Mouse (Mus musculus) stomach, embryonic 15.5 days (tissue): ENCODE data around the gene 2810408A11Rik. TPM values are rescaled to one million over a fixed set of nuclear protein-coding genes. Genes with fewer than 3 reads are reported as not detected.
A peak's percentile ranks its signal among the peaks of the same experiment; 100 is the strongest.
"Not testable (repeated sequence)": the region's sequence is repeated elsewhere in the genome, so short reads cannot be mapped to it uniquely, and the experiment has no call there.

ENCODE experiments used
- ATAC-seq: fragments of 200-750 bp; cut with Nextera tagmentation; 2 replicates; pipeline ENCODE4 v1.8.0; 2017; ENCODE audit warnings: low read depth, moderate number of reproducible peaks, moderate TSS enrichment; ENCODE audit not compliant: insufficient read depth, low FRiP score
- H3K27ac ChIP-seq: fragments of 300-500 bp; sonication (generic); 2 replicates; pipeline ENCODE4 v1.5.1; 2015; ENCODE audit warnings: mild to moderate bottlenecking, inconsistent platforms
- H3K27me3 ChIP-seq: fragments of 300-500 bp; sonication (generic); replicated peaks from 2 replicates; pipeline ENCODE4 v1.6.1; 2015; ENCODE audit warnings: inconsistent platforms
- H3K36me3 ChIP-seq: fragments of 300-500 bp; sonication (generic); 2 replicates; pipeline ENCODE4 v1.6.1; 2015; ENCODE audit warnings: inconsistent platforms
- H3K4me1 ChIP-seq: fragments of 300-500 bp; sonication (generic); 2 replicates; pipeline ENCODE4 v1.6.1; 2015; ENCODE audit warnings: inconsistent platforms
- H3K4me2 ChIP-seq: fragments of 300-500 bp; sonication (generic); 2 replicates; pipeline ENCODE4 v1.6.1; 2015; ENCODE audit warnings: mild to moderate bottlenecking, inconsistent platforms
- H3K4me3 ChIP-seq: fragments of 300-500 bp; sonication (generic); replicated peaks from 2 replicates; pipeline ENCODE4 v1.5.1; 2015; ENCODE audit warnings: inconsistent platforms
- H3K9ac ChIP-seq: fragments of 300-500 bp; sonication (generic); 2 replicates; pipeline ENCODE4 v1.6.1; 2015; ENCODE audit warnings: inconsistent platforms
- H3K9me3 ChIP-seq: fragments of 300-500 bp; sonication (generic); 2 replicates; pipeline ENCODE4 v1.6.1; 2016; ENCODE audit warnings: inconsistent platforms
- WGBS: fragments of 180-500 bp; shearing (Covaris S2); methylation state at CpG from one replicate; pipeline ENCODE4 v1.1.7; 2015; 5-methylcytosine and 5-hydroxymethylcytosine counted together
- polyA plus RNA-seq: library from polyadenylated mRNA; unstranded; fragments of >200 nt; fragmentation: Nextera tagmentation; extraction: Ambion mirVana; gene quantifications from 2 replicates; pipeline ENCODE4 v1.2.1, GENCODE M21; 2015

2810408A11Rik gene
- polyA plus RNA-seq, 1 experiment from 2014 or later: 7.5 TPM

GRCm38 (mm10) chr11:69930176-69930575 lies 29.4 kb upstream of the 2810408A11Rik start:
- H3K4me3 ChIP-seq, H3K36me3 ChIP-seq, H3K27me3 ChIP-seq, H3K4me2 ChIP-seq, H3K9ac ChIP-seq, ATAC-seq, H3K9me3 ChIP-seq, H3K27ac ChIP-seq: not testable (repeated sequence)
- H3K4me1 ChIP-seq: peaks cover 12% of the 10 kb centered on the region
- 81% methylated on average over 8 of the region's 8 CpGs for WGBS

- H3K27ac ChIP-seq: no peak overlapping the region
- 44% methylated on average over 4 of the region's 4 CpGs for WGBS
- H3K4me1 ChIP-seq: peaks cover 9% of the 10 kb centered on the region; the same call in 1 of the 2 replicates
- no peak overlapping the region for H3K9ac ChIP-seq
- H3K4me2 ChIP-seq: no peak overlapping the region
- H3K4me3 ChIP-seq: no peak overlapping the region
- H3K9me3 ChIP-seq: no peaks in the 10 kb centered on the region
- no peaks in the 10 kb centered on the region for H3K27me3 ChIP-seq
- ATAC-seq: no peak
- H3K36me3 ChIP-seq: no peaks in the 10 kb centered on the region
Measured at GRCm38 (mm10) chr11:69929712-69930111, 28.9 kb upstream of the 2810408A11Rik start.

GRCm38 (mm10) chr11:69927501-69927900 lies 26.7 kb upstream of the 2810408A11Rik start:
- H3K9me3 ChIP-seq: no peaks in the 10 kb centered on the region
- no peak overlapping the region for H3K27ac ChIP-seq
- H3K36me3 ChIP-seq: no peaks in the 10 kb centered on the region
- H3K4me3 ChIP-seq: no peak overlapping the region
- H3K4me1 ChIP-seq: 0 out of 2 replicates have a peak, but pooled peaks cover 3% of the 10 kb centered on the region
- no peak for ATAC-seq
- no peak overlapping the region for H3K9ac ChIP-seq
- no peak overlapping the region for H3K4me2 ChIP-seq
- H3K27me3 ChIP-seq: no peaks in the 10 kb centered on the region
- WGBS: 95% methylated on average over 2 of the region's 2 CpGs

DNA sequence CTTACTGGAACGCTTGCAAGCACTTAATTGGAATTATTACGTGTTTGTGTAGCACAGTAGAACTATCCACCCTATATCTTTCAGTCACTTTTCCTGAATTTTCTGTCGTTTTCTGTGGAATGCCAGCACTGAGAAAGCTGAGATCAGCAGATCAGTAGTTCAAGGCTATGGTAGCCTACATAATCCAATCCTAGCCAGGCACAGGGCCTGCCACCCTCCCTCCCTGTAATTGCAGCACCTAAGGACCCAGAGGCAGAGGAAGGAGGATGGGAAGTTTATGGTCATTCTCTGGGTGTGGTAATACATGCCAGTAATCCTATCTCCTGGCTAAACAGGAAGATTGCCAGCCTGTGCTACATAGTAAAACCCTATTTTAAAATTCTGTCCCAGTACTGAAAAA lies 22.0 kb upstream of the 2810408A11Rik start:
- Histone ChIP-seq H3K4me3 (no peak overlapping the region), H3K36me3 (peaks cover 9% of the 10 kb centered on the region), H3K27ac (peak overlapping the region; percentile 99; the same call in 1 of the 2 replicates), H3K27me3 (no peaks in the 10 kb centered on the region), H3K9me3 (no peaks in the 10 kb centered on the region), H3K4me1 (peaks cover 13% of the 10 kb centered on the region; the same call in 1 of the 2 replicates), H3K9ac (no peak overlapping the region), H3K4me2 (peak overlapping the region; percentile 65; the same call in 1 of the 2 replicates)
- ATAC-seq: no peak
- 63% methylated on average over 3 of the region's 3 CpGs for WGBS

DNA sequence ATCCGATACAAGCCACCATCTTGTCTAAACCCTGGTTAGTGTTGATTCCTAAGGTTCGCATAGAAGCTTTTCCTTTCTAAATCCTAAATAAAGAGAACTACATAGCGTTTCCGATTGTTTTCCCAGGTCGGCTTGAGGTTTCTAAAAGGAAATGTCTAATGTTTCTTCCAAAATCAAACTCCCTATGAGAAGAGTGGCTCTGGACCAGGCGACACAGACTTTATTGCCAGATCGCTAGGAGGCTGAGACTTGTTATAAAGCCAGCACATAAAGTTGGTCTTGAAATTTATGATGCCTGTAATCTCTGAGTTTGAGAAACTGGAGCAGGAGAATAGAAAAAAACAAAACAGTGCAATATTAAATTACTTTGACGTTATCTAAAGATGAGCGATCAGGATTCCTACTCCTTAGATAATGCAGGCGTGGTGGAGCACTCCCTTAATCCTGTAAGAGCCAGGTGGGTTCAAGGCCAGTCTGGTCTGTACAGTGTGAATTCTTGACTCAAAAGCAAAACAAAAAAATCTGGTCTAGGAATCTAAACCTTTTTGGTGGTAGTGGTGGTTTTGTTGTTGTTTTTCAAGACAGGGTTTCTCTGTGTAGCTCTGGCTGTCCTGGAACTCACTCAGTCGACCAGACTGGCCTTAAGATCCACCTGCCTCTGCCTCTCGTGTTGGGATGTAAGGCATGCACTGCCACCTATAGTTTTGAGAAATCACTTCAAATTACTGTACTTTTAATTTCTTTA lies 21.4 kb upstream of the 2810408A11Rik start:
- Histone ChIP-seq H3K4me2 (peak overlapping the region; percentile 65), H3K4me1 (peaks cover 13% of the 10 kb centered on the region; the same call in 1 of the 2 replicates), H3K27ac (peak overlapping the region; percentile 99), H3K27me3 (no peaks in the 10 kb centered on the region), H3K9me3 (no peaks in the 10 kb centered on the region), H3K4me3 (peak overlapping the region; percentile 91), H3K9ac (peak overlapping the region; percentile 56; the same call in 1 of the 2 replicates), H3K36me3 (peaks cover 15% of the 10 kb centered on the region)
- ATAC-seq: no peak
- 2% methylated on average over 12 of the region's 12 CpGs for WGBS

GRCm38 (mm10) chr11:69921114-69922011 lies 20.6 kb upstream of the 2810408A11Rik start, which contains the start of gene Eif5a:
Gene Eif5a (minus strand): TSS chr11:69921958.
- Histone ChIP-seq H3K4me3 (peak within 1 kb of the TSS; percentile 91), H3K27ac (peak within 1 kb of the TSS; percentile 99), H3K36me3 (peaks cover 19% of the 10 kb centered on the region), H3K27me3 (no peaks in the 10 kb centered on the region), H3K4me1 (peaks cover 13% of the 10 kb centered on the region; the same call in 1 of the 2 replicates), H3K9ac (peak within 1 kb of the TSS; percentile 93), H3K9me3 (no peaks in the 10 kb centered on the region), H3K4me2 (peak within 1 kb of the TSS; percentile 85)
- ATAC-seq: peak; percentile 94
- under 1% methylated on average over 78 of the region's 78 CpGs for WGBS

- Histone ChIP-seq H3K27me3 (no peaks in the 10 kb centered on the region), H3K9me3 (no peaks in the 10 kb centered on the region), H3K4me3 (peak overlapping the region; percentile 91), H3K27ac (peak overlapping the region; percentile 97), H3K4me2 (peak overlapping the region; percentile 85), H3K4me1 (peaks cover 22% of the 10 kb centered on the region), H3K36me3 (peaks cover 28% of the 10 kb centered on the region), H3K9ac (peak overlapping the region; percentile 93)
- ATAC-seq: no peak
- WGBS: under 1% methylated on average over 56 of the region's 65 CpGs
Measured at GRCm38 (mm10) chr11:69920266-69921031, 19.7 kb upstream of the 2810408A11Rik start.

DNA sequence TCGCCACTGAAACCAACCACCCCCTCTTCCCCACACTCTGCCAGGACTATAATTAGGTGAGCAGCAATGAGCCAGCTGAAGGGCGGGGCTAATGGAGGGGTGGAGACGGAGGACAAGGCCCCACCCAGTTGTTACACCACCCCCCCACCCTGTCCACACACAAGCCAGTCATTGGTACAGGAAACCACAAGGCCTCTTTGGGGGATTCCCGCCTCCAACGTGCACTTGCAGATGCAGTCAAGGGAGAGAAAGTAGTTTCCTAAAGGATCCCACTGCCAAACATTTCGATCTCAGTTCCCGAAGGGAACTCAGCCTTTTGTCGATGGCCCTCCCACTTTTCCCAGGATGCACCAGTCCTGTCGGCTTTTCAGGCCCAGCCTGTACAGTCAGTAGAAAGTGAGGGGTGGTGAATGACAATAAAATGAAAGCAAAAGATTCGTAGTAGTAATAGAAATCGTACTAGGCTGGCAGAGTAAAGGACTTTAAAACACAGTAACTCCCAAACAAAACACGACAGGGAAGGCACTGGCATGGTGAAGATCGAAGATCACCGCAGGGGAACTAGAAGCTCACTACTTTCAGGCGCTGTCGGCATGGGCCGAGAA lies 19.0 kb upstream of the 2810408A11Rik start:
- peak overlapping the region; percentile 85 for H3K4me2 ChIP-seq
- H3K9me3 ChIP-seq: no peaks in the 10 kb centered on the region
- ATAC-seq: no peak
- 1% methylated on average over 17 of the region's 17 CpGs for WGBS
- peak overlapping the region; percentile 93 for H3K9ac ChIP-seq
- no peaks in the 10 kb centered on the region for H3K27me3 ChIP-seq
- peak overlapping the region; percentile 91 for H3K4me3 ChIP-seq
- H3K36me3 ChIP-seq: peaks cover 32% of the 10 kb centered on the region
- peak overlapping the region; percentile 97 for H3K27ac ChIP-seq
- peaks cover 28% of the 10 kb centered on the region for H3K4me1 ChIP-seq

GRCm38 (mm10) chr11:69919053-69919452 lies 18.3 kb upstream of the 2810408A11Rik start:
- peak overlapping the region; percentile 97; the same call in 1 of the 2 replicates for H3K27ac ChIP-seq
- no peaks in the 10 kb centered on the region for H3K27me3 ChIP-seq
- peaks cover 28% of the 10 kb centered on the region for H3K4me1 ChIP-seq
- H3K4me3 ChIP-seq: peak overlapping the region; percentile 91
- H3K9ac ChIP-seq: no peak overlapping the region
- 81% methylated on average over 9 of the region's 9 CpGs for WGBS
- no peaks in the 10 kb centered on the region for H3K9me3 ChIP-seq
- peaks cover 32% of the 10 kb centered on the region for H3K36me3 ChIP-seq
- H3K4me2 ChIP-seq: peak overlapping the region; percentile 85
- no peak for ATAC-seq

- Histone ChIP-seq H3K4me1 (peaks cover 32% of the 10 kb centered on the region), H3K9me3 (no peaks in the 10 kb centered on the region), H3K4me2 (no peak overlapping the region), H3K36me3 (peaks cover 32% of the 10 kb centered on the region), H3K27ac (no peak overlapping the region), H3K27me3 (no peaks in the 10 kb centered on the region), H3K4me3 (no peak overlapping the region), H3K9ac (no peak overlapping the region)
- ATAC-seq: no peak
- 84% methylated on average over 5 of the region's 5 CpGs for WGBS
Measured at GRCm38 (mm10) chr11:69918118-69918517, 17.3 kb upstream of the 2810408A11Rik start.

GRCm38 (mm10) chr11:69917379-69917948 lies 16.7 kb upstream of the 2810408A11Rik start:
- Histone ChIP-seq H3K4me3 (no peak overlapping the region), H3K27me3 (no peaks in the 10 kb centered on the region), H3K36me3 (peaks cover 36% of the 10 kb centered on the region), H3K9ac (no peak overlapping the region), H3K27ac (no peak overlapping the region), H3K9me3 (no peaks in the 10 kb centered on the region), H3K4me2 (no peak overlapping the region), H3K4me1 (peaks cover 30% of the 10 kb centered on the region)
- WGBS: 80% methylated on average over 8 of the region's 8 CpGs
- ATAC-seq: no peak
